Mouse (Mus musculus): Measurements from ENCODE around the gene Fosb.

DNA sequence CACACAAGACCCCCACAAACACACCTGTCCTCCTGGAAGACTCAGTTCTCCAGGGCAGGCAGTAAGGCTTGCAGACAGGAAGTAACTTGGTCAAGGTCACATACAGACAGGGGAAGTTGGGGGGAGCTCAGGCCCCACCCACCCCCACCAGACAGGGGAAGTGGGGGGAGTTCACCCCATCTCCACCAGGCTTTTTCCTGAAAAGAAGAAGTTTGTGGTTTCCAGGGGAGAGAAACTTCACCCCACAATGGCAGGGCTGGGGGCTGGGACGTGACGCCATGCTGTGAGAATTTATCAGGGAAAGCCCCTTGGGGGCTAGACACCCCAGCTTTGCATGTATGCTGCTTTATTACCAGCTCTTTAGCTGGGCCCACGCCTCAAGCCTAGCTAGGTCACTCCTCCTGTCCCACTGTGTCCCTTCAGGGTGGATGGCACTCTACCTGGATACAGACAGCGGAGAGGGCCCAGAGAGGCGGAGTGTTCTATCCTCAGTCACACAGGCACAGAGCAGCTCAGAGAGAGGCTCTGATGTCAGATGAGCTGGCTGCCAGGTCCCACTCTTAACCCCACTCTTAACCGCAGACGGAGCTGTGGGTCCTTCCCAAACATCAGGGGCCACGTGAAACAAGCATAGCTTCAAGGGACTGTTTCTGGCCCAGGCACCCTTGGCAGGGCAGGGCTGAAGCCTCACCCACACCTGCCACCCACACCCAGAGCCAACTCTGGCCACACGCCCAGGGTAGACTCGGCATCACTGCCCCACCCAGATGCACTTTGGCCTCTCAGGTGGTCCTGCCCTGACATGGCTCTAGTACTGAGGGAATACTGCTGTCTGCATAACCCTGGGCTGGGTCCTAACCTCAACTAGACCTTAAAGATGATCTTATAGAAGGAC is 43.7 kb downstream of the Fosb start:
- no peak for TF ChIP-seq CTCF (IDR thresholded peaks at IDR 0.05; ENCODE audit: low read depth)
- TF ChIP-seq EP300 (IDR thresholded peaks at IDR 0.05; ENCODE audit: low read depth) = no peak
